Mouse (Mus musculus): ENCODE results near the gene Ier3.
"Not testable (repeated sequence)": the region's sequence is repeated elsewhere in the genome, so short reads cannot be mapped to it uniquely, and the experiment has no call there.

DNA sequence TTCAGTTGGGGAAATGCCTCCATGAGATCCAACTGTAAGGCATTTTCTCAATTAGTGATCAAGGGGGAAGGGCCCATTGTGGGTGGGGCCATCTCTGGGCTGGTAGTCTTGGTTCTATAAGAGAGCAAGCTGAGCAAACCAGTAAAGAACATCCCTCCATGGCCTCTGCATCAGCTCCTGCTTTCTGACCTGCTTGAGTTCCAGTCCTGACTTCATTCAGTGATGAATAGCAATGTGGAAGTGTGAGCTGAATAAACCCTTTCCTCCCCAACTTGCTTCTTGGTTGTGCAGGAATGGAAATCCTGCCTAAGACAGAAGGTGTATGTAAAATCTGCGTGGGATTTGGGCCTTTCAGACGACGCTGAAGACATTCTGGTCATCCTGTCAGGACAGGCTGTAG lies 17.5 kb downstream of the Ier3 start:
- not testable (repeated sequence) for TF ChIP-seq POLR2A (IDR thresholded peaks at IDR 0.05; ENCODE audit: low read depth, low read length); CTCF (IDR thresholded peaks at IDR 0.05; ENCODE audit: extremely low read depth, insufficient read depth, insufficient read length, insufficient replicate concordance)

Data from spleen, adult 2 months (tissue).